Mouse (Mus musculus): ENCODE measurements at regions not wholly inside any gene's neighbourhood (a gene's known extent, or its start where the extent isn't known, plus 50 kb on each side); places are given as distances from the start of the nearest gene placed in this dataset.

- H3K27ac ChIP-seq (ENCODE audit: control insufficient read depth, insufficient read depth, low read length), result no peak overlapping the region
- H3K27me3 ChIP-seq (ENCODE audit: control insufficient read depth, insufficient read depth, low read length), result no peaks in the 10 kb centered on the region
- TF ChIP-seq POLR2A (IDR thresholded peaks at IDR 0.05; ENCODE audit: control insufficient read depth, extremely low read depth, insufficient read depth, low read length, poor library complexity) (no peak), CTCF (IDR thresholded peaks at IDR 0.05; ENCODE audit: borderline replicate concordance, control insufficient read depth, extremely low read depth, insufficient read depth, low read length, poor library complexity) (no peak)
- H3K4me3 ChIP-seq (ENCODE audit: control insufficient read depth, insufficient read depth, low read length), result no peak overlapping the region
- H3K4me1 ChIP-seq (replicated peaks; ENCODE audit: control insufficient read depth, insufficient read depth, low read length), result no peaks in the 10 kb centered on the region
- WGBS, result 97% methylated on average over 3 of the region's 3 CpGs
- DNase-seq, result no peak
- H3K36me3 ChIP-seq (ENCODE audit: control insufficient read depth, insufficient read depth, low read length), result no peaks in the 10 kb centered on the region
These were observed 119.5 kb upstream of the Dph6 start for GRCm38 (mm10) chr2:114774278-114774677.

GRCm38 (mm10) chr2:114775532-114775931 lies 120.8 kb upstream of the Dph6 start:
- WGBS, result 84% methylated on average over 2 of the region's 2 CpGs
- Histone ChIP-seq H3K36me3 (ENCODE audit: control insufficient read depth, insufficient read depth, low read length) (no peaks in the 10 kb centered on the region), H3K4me1 (replicated peaks; ENCODE audit: control insufficient read depth, insufficient read depth, low read length) (no peaks in the 10 kb centered on the region), H3K27me3 (ENCODE audit: control insufficient read depth, insufficient read depth, low read length) (no peaks in the 10 kb centered on the region), H3K4me3 (ENCODE audit: control insufficient read depth, insufficient read depth, low read length) (no peak overlapping the region), H3K27ac (ENCODE audit: control insufficient read depth, insufficient read depth, low read length) (no peak overlapping the region)
- TF ChIP-seq CTCF (IDR thresholded peaks at IDR 0.05; ENCODE audit: borderline replicate concordance, control insufficient read depth, extremely low read depth, insufficient read depth, low read length, poor library complexity), result no peak
- no peak for TF ChIP-seq POLR2A (IDR thresholded peaks at IDR 0.05; ENCODE audit: control insufficient read depth, extremely low read depth, insufficient read depth, low read length, poor library complexity)
- DNase-seq, result no peak

- Histone ChIP-seq H3K27ac (ENCODE audit: control insufficient read depth, insufficient read depth, low read length) (no peak overlapping the region), H3K4me3 (ENCODE audit: control insufficient read depth, insufficient read depth, low read length) (no peak overlapping the region), H3K4me1 (replicated peaks; ENCODE audit: control insufficient read depth, insufficient read depth, low read length) (no peaks in the 10 kb centered on the region), H3K27me3 (ENCODE audit: control insufficient read depth, insufficient read depth, low read length) (no peaks in the 10 kb centered on the region), H3K36me3 (ENCODE audit: control insufficient read depth, insufficient read depth, low read length) (no peaks in the 10 kb centered on the region)
- 60% methylated on average over 2 of the region's 2 CpGs for WGBS
- no peak for DNase-seq
- TF ChIP-seq CTCF (IDR thresholded peaks at IDR 0.05; ENCODE audit: borderline replicate concordance, control insufficient read depth, extremely low read depth, insufficient read depth, low read length, poor library complexity) (no peak), POLR2A (IDR thresholded peaks at IDR 0.05; ENCODE audit: control insufficient read depth, extremely low read depth, insufficient read depth, low read length, poor library complexity) (no peak)
These were observed 121.4 kb upstream of the Dph6 start for GRCm38 (mm10) chr2:114776176-114776575.

DNA sequence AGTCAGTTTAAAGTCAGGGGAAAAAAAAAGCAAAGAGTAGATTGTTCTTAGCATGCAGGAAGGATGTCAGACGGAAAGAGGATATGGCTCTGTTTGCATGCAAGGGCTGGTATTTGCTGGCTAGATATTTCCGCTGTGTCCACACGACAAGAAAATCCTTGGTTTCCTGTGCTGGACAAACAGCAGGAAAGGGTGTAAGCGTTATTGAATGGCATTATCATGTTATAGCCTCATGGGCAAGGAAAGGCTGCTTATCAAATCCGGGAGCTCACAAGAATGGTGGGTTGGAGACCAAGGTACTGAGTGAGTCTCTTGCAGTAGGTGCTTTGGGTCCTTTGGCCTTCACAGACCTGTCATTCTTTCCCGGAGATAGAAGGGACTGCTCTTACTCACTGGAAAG lies 127.7 kb upstream of the Dph6 start:
- H3K36me3 ChIP-seq (ENCODE audit: control insufficient read depth, insufficient read depth, low read length), result no peaks in the 10 kb centered on the region
- no peak overlapping the region for H3K4me3 ChIP-seq (ENCODE audit: control insufficient read depth, insufficient read depth, low read length)
- H3K27ac ChIP-seq (ENCODE audit: control insufficient read depth, insufficient read depth, low read length), result no peak overlapping the region
- 54% methylated on average over 6 of the region's 6 CpGs for WGBS
- H3K4me1 ChIP-seq (replicated peaks; ENCODE audit: control insufficient read depth, insufficient read depth, low read length), result no peaks in the 10 kb centered on the region
- TF ChIP-seq POLR2A (IDR thresholded peaks at IDR 0.05; ENCODE audit: control insufficient read depth, extremely low read depth, insufficient read depth, low read length, poor library complexity) (no peak), CTCF (IDR thresholded peaks at IDR 0.05; ENCODE audit: borderline replicate concordance, control insufficient read depth, extremely low read depth, insufficient read depth, low read length, poor library complexity) (no peak)
- H3K27me3 ChIP-seq (ENCODE audit: control insufficient read depth, insufficient read depth, low read length), result no peaks in the 10 kb centered on the region
- DNase-seq, result no peak

DNA sequence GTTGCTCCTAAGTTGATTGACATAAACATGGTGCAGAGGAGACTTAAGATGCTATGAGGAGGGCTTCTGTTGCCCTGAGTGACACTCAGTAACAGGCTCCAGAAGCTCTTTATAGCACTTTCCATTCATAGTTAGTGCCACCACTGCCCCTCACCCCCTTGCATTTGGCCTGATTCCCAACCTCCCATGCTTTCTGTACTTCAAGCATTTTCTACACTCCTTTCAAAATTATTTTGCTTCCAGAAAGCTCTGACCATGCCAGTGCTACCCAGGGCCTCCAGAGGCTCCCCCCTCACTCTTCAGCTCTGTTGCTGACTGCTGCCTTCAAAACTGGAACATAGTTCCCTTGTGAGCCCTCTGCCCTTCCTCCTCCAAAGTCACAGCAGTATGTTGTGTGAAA lies 129.4 kb upstream of the Dph6 start:
- no peak overlapping the region for H3K27ac ChIP-seq (ENCODE audit: control insufficient read depth, insufficient read depth, low read length)
- no peaks in the 10 kb centered on the region for H3K4me1 ChIP-seq (replicated peaks; ENCODE audit: control insufficient read depth, insufficient read depth, low read length)
- H3K36me3 ChIP-seq (ENCODE audit: control insufficient read depth, insufficient read depth, low read length), result no peaks in the 10 kb centered on the region
- no peak overlapping the region for H3K4me3 ChIP-seq (ENCODE audit: control insufficient read depth, insufficient read depth, low read length)
- DNase-seq, result no peak
- no peaks in the 10 kb centered on the region for H3K27me3 ChIP-seq (ENCODE audit: control insufficient read depth, insufficient read depth, low read length)
- TF ChIP-seq CTCF (IDR thresholded peaks at IDR 0.05; ENCODE audit: borderline replicate concordance, control insufficient read depth, extremely low read depth, insufficient read depth, low read length, poor library complexity), result no peak
- TF ChIP-seq POLR2A (IDR thresholded peaks at IDR 0.05; ENCODE audit: control insufficient read depth, extremely low read depth, insufficient read depth, low read length, poor library complexity), result no peak

DNA sequence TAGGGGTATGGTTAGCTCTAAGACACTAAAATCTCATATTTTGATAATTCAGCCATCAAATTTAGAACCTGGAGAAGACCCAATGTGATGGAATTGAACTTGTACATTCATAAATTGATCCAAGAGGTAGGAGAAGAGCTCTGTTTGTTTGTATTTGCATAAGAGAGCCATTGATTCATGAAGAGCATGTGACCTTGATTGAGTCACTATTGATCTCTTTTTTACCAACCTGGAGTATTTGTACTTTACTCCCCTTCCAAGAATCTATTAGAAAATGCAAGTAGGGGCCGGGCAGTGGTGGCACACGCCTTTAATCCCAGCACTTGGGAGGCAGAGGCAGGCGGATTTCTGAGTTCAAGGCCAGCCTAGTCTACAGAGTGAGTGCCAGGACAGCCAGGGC lies 133.5 kb upstream of the Dph6 start:
- Histone ChIP-seq H3K4me3 (ENCODE audit: control insufficient read depth, insufficient read depth, low read length) (no peak overlapping the region), H3K27me3 (ENCODE audit: control insufficient read depth, insufficient read depth, low read length) (no peaks in the 10 kb centered on the region), H3K36me3 (ENCODE audit: control insufficient read depth, insufficient read depth, low read length) (no peaks in the 10 kb centered on the region), H3K4me1 (replicated peaks; ENCODE audit: control insufficient read depth, insufficient read depth, low read length) (no peaks in the 10 kb centered on the region), H3K27ac (ENCODE audit: control insufficient read depth, insufficient read depth, low read length) (no peak overlapping the region)
- no peak for TF ChIP-seq POLR2A (IDR thresholded peaks at IDR 0.05; ENCODE audit: control insufficient read depth, extremely low read depth, insufficient read depth, low read length, poor library complexity)
- no peak for TF ChIP-seq CTCF (IDR thresholded peaks at IDR 0.05; ENCODE audit: borderline replicate concordance, control insufficient read depth, extremely low read depth, insufficient read depth, low read length, poor library complexity)
- no peak for DNase-seq
- WGBS, result 88% methylated on average over 3 of the region's 3 CpGs

DNA sequence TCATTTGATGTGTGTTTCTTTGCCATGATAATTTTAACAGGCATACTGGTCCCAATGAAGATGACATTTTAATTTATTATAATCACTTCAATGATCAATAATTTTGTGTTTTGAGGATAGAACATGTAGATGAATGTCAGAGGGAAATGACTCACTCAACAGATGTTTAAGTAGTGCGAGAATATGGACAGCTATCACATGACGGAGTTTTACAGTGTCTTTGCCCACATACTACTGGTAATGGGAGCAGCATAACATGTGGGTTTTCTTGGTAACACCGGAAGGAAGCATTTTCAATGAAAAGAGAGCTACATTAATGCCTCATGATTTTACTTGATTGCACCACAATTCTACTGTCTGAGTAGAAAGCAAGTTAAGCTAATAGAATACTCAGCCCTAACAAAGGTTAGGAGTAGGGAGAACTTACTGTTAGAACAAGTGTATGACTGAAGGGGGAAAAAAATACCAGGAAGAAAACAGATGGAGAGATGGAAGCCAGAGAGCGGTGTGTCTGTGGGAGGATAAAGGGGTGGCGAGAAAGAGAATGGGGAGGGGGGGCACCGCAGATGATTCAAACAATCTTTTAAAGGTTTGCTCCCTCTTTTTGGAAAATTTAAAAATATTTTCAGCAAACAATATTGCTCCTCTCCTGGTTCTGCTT lies 142.0 kb upstream of the Dph6 start:
- H3K4me1 ChIP-seq (replicated peaks; ENCODE audit: control insufficient read depth, insufficient read depth, low read length), result no peaks in the 10 kb centered on the region
- no peak for DNase-seq
- no peak overlapping the region for H3K27ac ChIP-seq (ENCODE audit: control insufficient read depth, insufficient read depth, low read length)
- H3K27me3 ChIP-seq (ENCODE audit: control insufficient read depth, insufficient read depth, low read length), result no peaks in the 10 kb centered on the region
- no peaks in the 10 kb centered on the region for H3K36me3 ChIP-seq (ENCODE audit: control insufficient read depth, insufficient read depth, low read length)
- TF ChIP-seq CTCF (IDR thresholded peaks at IDR 0.05; ENCODE audit: borderline replicate concordance, control insufficient read depth, extremely low read depth, insufficient read depth, low read length, poor library complexity) (no peak), POLR2A (IDR thresholded peaks at IDR 0.05; ENCODE audit: control insufficient read depth, extremely low read depth, insufficient read depth, low read length, poor library complexity) (no peak)
- no peak overlapping the region for H3K4me3 ChIP-seq (ENCODE audit: control insufficient read depth, insufficient read depth, low read length)
- 90% methylated on average over 6 of the region's 6 CpGs for WGBS

All from thymus, adult 2 months (tissue).